Mouse (Mus musculus): ENCODE results near the gene Hmcn1. TPM values are rescaled to one million over a fixed set of nuclear protein-coding genes. Genes with fewer than 3 reads are reported as not detected.

The Hmcn1 gene
- polyA plus RNA-seq, 1 experiment from 2014 or later: 22.5 TPM

DNA sequence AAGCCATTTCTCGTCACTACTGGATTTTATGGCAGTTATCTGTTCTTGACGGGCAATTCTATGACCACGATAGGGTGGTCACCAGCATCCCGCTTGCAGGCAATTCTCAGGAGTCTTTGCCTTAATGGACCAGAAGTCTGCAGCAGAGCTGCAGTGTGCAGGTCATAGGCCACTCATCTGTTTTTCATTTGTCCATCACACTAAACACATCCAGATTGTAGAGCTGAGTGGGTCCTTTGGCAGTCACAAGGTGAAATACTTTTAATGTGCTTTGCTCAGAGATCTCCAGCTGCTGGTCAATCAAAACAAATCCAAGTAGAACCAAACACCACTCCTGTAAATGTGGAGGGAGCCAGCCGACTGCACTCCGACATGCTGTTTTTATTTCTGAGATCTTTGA lies 311.2 kb downstream of the Hmcn1 start:
- ATAC-seq (replicated peaks; ENCODE audit: low FRiP score): no peak
- Histone ChIP-seq H3K36me3 (peaks cover 39% of the 10 kb centered on the region), H3K4me3 (replicated peaks) (no peak overlapping the region), H3K4me2 (no peak overlapping the region), H3K4me1 (no peaks in the 10 kb centered on the region), H3K9ac (no peak overlapping the region), H3K27me3 (no peaks in the 10 kb centered on the region), H3K27ac (no peak overlapping the region), H3K9me3 (replicated peaks) (no peaks in the 10 kb centered on the region)
- 70% methylated on average over 6 of the region's 6 CpGs for WGBS

DNA sequence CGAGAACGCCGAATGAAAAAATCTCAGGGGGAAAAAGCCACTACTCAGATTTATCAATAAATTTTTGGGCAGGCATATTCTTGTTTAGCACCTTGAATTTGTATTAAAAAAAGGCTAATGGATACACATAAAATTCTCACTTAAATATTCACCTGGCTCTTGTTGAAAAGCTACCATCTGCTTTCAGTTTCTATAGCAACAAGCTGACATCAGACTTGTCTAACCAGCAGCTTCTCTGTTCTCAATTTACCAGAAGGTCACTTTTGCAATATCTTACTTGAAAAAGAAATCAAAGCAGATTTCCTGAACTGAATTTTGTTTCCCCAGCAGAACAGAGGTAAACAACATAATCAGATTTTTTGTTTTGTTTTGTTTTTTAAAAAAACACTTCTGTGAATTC lies 311.8 kb downstream of the Hmcn1 start:
- Histone ChIP-seq H3K4me2 (no peak overlapping the region), H3K27ac (no peak overlapping the region), H3K36me3 (peaks cover 37% of the 10 kb centered on the region), H3K27me3 (no peaks in the 10 kb centered on the region), H3K9ac (no peak overlapping the region), H3K4me3 (replicated peaks) (no peak overlapping the region), H3K9me3 (replicated peaks) (no peaks in the 10 kb centered on the region), H3K4me1 (no peaks in the 10 kb centered on the region)
- WGBS: 89% methylated on average over 3 of the region's 3 CpGs
- no peak for ATAC-seq (replicated peaks; ENCODE audit: low FRiP score)

DNA sequence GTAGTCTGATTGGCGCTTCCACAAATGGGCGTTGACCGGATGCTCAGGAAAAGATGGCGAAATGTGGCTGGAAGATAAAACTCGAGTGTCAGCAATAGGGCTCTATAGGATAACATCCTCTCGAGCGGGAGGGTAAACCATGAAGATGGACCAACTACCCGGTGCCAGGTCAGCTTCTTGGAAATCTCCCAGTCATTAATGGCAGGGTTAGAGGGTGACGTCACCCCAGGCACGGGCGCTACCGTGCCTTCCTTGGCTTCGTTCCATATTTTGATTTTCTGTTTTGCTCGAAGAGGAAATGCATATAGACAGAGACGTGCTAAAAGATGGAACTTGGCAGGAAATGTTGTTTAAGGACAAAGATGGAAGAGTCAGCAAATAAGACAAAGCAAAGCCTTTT lies 312.2 kb downstream of the Hmcn1 start:
- H3K4me2 ChIP-seq: no peak overlapping the region
- no peak overlapping the region for H3K9ac ChIP-seq
- no peaks in the 10 kb centered on the region for H3K9me3 ChIP-seq (replicated peaks)
- peaks cover 36% of the 10 kb centered on the region for H3K36me3 ChIP-seq
- H3K27ac ChIP-seq: no peak overlapping the region
- H3K27me3 ChIP-seq: no peaks in the 10 kb centered on the region
- no peaks in the 10 kb centered on the region for H3K4me1 ChIP-seq
- no peak overlapping the region for H3K4me3 ChIP-seq (replicated peaks)
- ATAC-seq (replicated peaks; ENCODE audit: low FRiP score): no peak
- 79% methylated on average over 15 of the region's 15 CpGs for WGBS

DNA sequence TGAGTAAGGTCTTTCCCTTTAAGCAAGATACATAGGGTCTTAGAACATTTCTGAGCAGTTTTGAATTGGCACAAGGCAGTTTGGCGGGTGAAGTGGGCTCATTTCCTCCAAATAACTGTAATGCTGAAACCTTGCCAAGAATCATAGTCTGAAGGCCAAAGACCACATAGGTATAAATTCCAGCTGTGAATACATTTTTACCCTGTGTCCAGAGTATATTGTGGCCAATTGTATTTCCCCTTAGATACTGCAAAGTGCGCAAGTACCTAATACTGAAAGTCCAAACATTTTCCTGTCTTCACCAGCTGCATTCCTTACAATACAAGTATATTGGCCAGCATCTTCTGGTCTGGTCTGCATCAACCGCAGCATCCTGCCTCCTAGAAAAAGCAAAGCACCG lies 312.9 kb downstream of the Hmcn1 start:
- no peak for ATAC-seq (replicated peaks; ENCODE audit: low FRiP score)
- no peak overlapping the region for H3K9ac ChIP-seq
- H3K4me1 ChIP-seq: no peaks in the 10 kb centered on the region
- no peaks in the 10 kb centered on the region for H3K9me3 ChIP-seq (replicated peaks)
- WGBS: 79% methylated on average over 4 of the region's 4 CpGs
- H3K27me3 ChIP-seq: no peaks in the 10 kb centered on the region
- H3K36me3 ChIP-seq: peaks cover 32% of the 10 kb centered on the region
- no peak overlapping the region for H3K4me3 ChIP-seq (replicated peaks)
- no peak overlapping the region for H3K4me2 ChIP-seq
- no peak overlapping the region for H3K27ac ChIP-seq

DNA sequence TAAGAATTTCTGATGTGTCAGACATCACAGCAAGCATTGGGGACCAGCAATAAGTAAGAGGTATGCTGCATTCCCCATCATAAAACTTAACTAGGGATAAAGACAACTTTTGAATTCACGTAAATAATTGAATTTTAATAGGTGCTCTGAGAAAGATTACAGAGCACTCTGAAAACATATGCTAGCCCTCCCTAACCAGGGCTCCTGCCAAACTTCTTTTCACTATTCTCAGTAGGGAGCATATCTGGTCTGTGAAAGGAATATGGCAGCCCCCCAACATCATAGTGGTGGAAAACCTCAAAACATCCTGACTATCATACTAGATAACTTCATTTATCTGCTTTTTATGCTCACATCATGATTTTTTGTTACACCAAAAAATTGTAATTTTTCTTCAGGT lies 347.9 kb downstream of the Hmcn1 start:
- Histone ChIP-seq H3K4me2 (no peak overlapping the region), H3K9me3 (replicated peaks) (no peaks in the 10 kb centered on the region), H3K27me3 (no peaks in the 10 kb centered on the region), H3K27ac (no peak overlapping the region), H3K4me3 (replicated peaks) (no peak overlapping the region), H3K36me3 (peaks cover 45% of the 10 kb centered on the region), H3K4me1 (no peaks in the 10 kb centered on the region), H3K9ac (no peak overlapping the region)
- 83% methylated on average over 1 of the region's 1 CpGs for WGBS
- no peak for ATAC-seq (replicated peaks; ENCODE audit: low FRiP score)

DNA sequence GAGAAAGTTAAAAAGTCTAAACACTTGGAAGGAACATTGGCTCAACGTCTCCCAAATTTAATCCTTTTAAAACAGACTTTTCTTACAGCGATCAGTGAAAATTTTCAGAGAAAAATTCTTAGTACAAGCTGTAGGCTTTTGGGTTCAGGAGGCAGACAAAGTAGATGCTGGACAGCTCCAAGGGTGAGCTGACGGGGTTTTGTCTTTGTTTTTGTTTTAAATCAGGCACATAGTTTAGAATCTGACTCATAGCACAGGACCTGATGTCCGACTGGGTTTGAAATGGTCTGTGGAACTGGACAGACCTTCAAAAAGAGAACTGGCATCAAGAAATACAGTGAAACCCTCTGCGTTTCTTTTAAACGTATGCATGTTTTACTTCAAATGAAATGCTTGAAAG lies 353.7 kb downstream of the Hmcn1 start:
- Histone ChIP-seq H3K9ac (no peak overlapping the region), H3K4me3 (replicated peaks) (no peak overlapping the region), H3K27me3 (no peaks in the 10 kb centered on the region), H3K4me1 (no peaks in the 10 kb centered on the region), H3K9me3 (replicated peaks) (no peaks in the 10 kb centered on the region), H3K4me2 (no peak overlapping the region), H3K27ac (no peak overlapping the region), H3K36me3 (peaks cover 12% of the 10 kb centered on the region)
- 58% methylated on average over 6 of the region's 6 CpGs for WGBS
- ATAC-seq (replicated peaks; ENCODE audit: low FRiP score): no peak

DNA sequence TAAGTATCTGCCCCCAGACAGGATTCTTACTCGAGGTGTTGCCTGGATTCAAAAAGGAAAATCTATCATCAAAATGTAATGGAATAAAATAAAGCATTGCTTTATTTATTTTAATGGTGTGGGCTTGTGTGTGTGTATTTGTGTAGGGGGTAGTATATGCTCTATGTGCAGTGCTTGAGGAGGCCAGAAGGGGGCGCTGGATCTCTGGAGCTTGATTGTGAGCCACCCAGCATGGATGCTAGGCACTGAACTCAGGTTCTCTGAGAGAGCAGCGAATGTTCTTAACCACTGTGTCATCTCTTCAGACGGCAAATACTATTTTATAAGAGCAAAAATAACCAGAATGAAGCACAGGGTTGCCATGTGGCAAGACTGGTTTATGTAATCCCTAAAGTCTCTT lies 360.7 kb downstream of the Hmcn1 start:
- WGBS: 76% methylated on average over 4 of the region's 4 CpGs

DNA sequence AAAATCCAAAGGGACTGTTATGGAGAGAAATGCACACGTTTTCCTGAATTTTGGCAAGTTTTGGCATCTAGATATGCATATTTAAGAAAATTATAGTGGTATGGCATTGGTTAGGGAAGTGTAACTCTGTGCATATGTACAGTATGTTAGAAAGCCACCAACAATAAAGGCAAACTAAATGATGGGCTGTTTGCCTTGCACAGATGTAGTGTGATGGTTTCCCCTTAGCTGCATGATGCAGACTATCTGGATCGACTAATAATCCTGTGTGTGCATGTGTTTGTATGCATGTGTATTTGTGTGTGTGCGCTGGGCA lies 361.4 kb downstream of the Hmcn1 start:
- no peaks in the 10 kb centered on the region for H3K9me3 ChIP-seq (replicated peaks)
- WGBS: 94% methylated on average over 3 of the region's 3 CpGs
- H3K9ac ChIP-seq: no peak overlapping the region
- no peak for ATAC-seq (replicated peaks; ENCODE audit: low FRiP score)
- H3K27me3 ChIP-seq: no peaks in the 10 kb centered on the region
- no peaks in the 10 kb centered on the region for H3K4me1 ChIP-seq
- H3K4me3 ChIP-seq (replicated peaks): no peak overlapping the region
- H3K36me3 ChIP-seq: peaks cover 36% of the 10 kb centered on the region
- no peak overlapping the region for H3K27ac ChIP-seq
- H3K4me2 ChIP-seq: no peak overlapping the region

More for the DNA sequence above, 360.7 kb downstream of the Hmcn1 start:
- H3K9me3 ChIP-seq (replicated peaks): no peaks in the 10 kb centered on the region
- H3K27ac ChIP-seq: no peak overlapping the region
- no peak for ATAC-seq (replicated peaks; ENCODE audit: low FRiP score)
- H3K4me3 ChIP-seq (replicated peaks): no peak overlapping the region
- no peak overlapping the region for H3K4me2 ChIP-seq
- H3K9ac ChIP-seq: no peak overlapping the region
- peaks cover 30% of the 10 kb centered on the region for H3K36me3 ChIP-seq
- H3K27me3 ChIP-seq: no peaks in the 10 kb centered on the region
- H3K4me1 ChIP-seq: no peaks in the 10 kb centered on the region

GRCm38 (mm10) chr1:150631035-150631855 lies 362.0 kb downstream of the Hmcn1 start:
- no peak overlapping the region for H3K4me3 ChIP-seq (replicated peaks)
- no peaks in the 10 kb centered on the region for H3K9me3 ChIP-seq (replicated peaks)
- no peak overlapping the region for H3K9ac ChIP-seq
- ATAC-seq (replicated peaks; ENCODE audit: low FRiP score): no peak
- WGBS: 88% methylated on average over 17 of the region's 17 CpGs
- no peaks in the 10 kb centered on the region for H3K27me3 ChIP-seq
- no peak overlapping the region for H3K27ac ChIP-seq
- H3K4me1 ChIP-seq: no peaks in the 10 kb centered on the region
- peaks cover 38% of the 10 kb centered on the region for H3K36me3 ChIP-seq
- H3K4me2 ChIP-seq: no peak overlapping the region

GRCm38 (mm10) chr1:150623226-150623625 lies 370.0 kb downstream of the Hmcn1 start:
- H3K27me3 ChIP-seq: no peaks in the 10 kb centered on the region
- no peak overlapping the region for H3K4me2 ChIP-seq
- peaks cover 31% of the 10 kb centered on the region for H3K36me3 ChIP-seq
- no peak overlapping the region for H3K9ac ChIP-seq
- ATAC-seq (replicated peaks; ENCODE audit: low FRiP score): no peak
- no peaks in the 10 kb centered on the region for H3K4me1 ChIP-seq
- no peak overlapping the region for H3K27ac ChIP-seq
- 93% methylated on average over 2 of the region's 2 CpGs for WGBS
- H3K4me3 ChIP-seq (replicated peaks): no peak overlapping the region
- no peaks in the 10 kb centered on the region for H3K9me3 ChIP-seq (replicated peaks)

- Histone ChIP-seq H3K4me3 (replicated peaks) (no peak overlapping the region), H3K9me3 (replicated peaks) (no peaks in the 10 kb centered on the region), H3K36me3 (peaks cover 23% of the 10 kb centered on the region; the same call in 1 of the 2 replicates), H3K9ac (no peak overlapping the region), H3K27me3 (no peaks in the 10 kb centered on the region), H3K4me1 (no peaks in the 10 kb centered on the region), H3K27ac (no peak overlapping the region), H3K4me2 (no peak overlapping the region)
- ATAC-seq (replicated peaks; ENCODE audit: low FRiP score): no peak
- WGBS: 82% methylated on average over 9 of the region's 9 CpGs
These were observed 382.7 kb downstream of the Hmcn1 start for GRCm38 (mm10) chr1:150610539-150610938.

DNA sequence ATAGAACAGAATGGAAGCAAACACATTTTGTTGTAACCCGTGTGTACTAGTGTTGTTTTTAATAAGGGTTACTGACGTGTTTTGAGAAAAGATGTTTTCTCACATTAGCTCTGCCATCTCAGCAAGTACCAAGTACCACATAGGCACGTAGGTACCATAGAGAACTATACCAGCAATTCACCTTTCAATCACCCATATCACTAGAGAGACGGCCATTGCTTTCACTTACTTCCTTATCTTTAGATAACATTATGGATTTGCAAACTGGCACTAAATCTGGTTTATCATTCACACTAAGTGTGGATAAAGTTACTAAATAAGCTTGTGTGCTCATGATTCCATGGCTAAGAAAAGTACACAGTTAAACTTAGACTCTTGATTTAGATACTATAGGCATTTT lies 387.1 kb downstream of the Hmcn1 start:
- H3K4me1 ChIP-seq: no peaks in the 10 kb centered on the region
- 86% methylated on average over 4 of the region's 4 CpGs for WGBS

DNA sequence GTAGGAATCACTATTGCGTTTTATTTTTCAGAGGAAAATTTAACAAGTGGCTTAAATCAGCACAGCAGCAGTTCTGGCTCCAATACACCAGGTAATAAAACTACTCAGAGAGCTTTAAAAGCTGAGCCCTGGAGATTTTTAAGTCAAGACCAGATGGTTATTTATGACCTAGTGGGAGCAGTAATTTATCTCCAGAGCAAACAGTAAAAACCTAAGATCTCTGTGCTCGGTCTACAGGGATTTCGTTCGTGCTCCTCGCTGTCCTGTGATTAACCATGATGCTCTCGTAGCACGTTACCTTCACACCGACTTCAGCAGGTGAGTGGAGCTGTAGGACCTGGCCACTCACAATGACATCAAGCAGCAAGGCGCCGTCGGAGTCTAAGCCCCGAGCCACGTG lies 399.6 kb downstream of the Hmcn1 start:
- no peak overlapping the region for H3K4me2 ChIP-seq
- H3K4me1 ChIP-seq: no peaks in the 10 kb centered on the region
- H3K27me3 ChIP-seq: no peaks in the 10 kb centered on the region
- no peak overlapping the region for H3K27ac ChIP-seq
- no peak overlapping the region for H3K9ac ChIP-seq
- ATAC-seq (replicated peaks; ENCODE audit: low FRiP score): no peak
- peaks cover 27% of the 10 kb centered on the region for H3K36me3 ChIP-seq
- no peaks in the 10 kb centered on the region for H3K9me3 ChIP-seq (replicated peaks)
- 35% methylated on average over 13 of the region's 13 CpGs for WGBS
- H3K4me3 ChIP-seq (replicated peaks): no peak overlapping the region

More for the DNA sequence above, 387.1 kb downstream of the Hmcn1 start:
- Histone ChIP-seq H3K4me2 (no peak overlapping the region), H3K27ac (no peak overlapping the region), H3K36me3 (peaks cover 38% of the 10 kb centered on the region), H3K27me3 (no peaks in the 10 kb centered on the region), H3K9ac (no peak overlapping the region), H3K9me3 (replicated peaks) (no peaks in the 10 kb centered on the region), H3K4me3 (replicated peaks) (no peak overlapping the region)
- ATAC-seq (replicated peaks; ENCODE audit: low FRiP score): no peak

All from kidney, embryonic 15.5 days (tissue).